Mouse (Mus musculus) liver, adult 2 months (tissue): Measurements from ENCODE around the gene Apba2.

Experiments
- CTCF ChIP-seq: fragments of 200-500 bp; IDR thresholded peaks from 2 replicates; pipeline ENCODE4 v1.5.1; 2011; ENCODE audit warnings: low read depth, low read length, control low read depth
- POLR2A ChIP-seq: fragments of 200-500 bp; IDR thresholded peaks from 2 replicates; pipeline ENCODE4 v1.6.1; 2011; ENCODE audit warnings: low read length, control low read depth; ENCODE audit not compliant: insufficient read depth; ENCODE audit errors: extremely low read depth

DNA sequence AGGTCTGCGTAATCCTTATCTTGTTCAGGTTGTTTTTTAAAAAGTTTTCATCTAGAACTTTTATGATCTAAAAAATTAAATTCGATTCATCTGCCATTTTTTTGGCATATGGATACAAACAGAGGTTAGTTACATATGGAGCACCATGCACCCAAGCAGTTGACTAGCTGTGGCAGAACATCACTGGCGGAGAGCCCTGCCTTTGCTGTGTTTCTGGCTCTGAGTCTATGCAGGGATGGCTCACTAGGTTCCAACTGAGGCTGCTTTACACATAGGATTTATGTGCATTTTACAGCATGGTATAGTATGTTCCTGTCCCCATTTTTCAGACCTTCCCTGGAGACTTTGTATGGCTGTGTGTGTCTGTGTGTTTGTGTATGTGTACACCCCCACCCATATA lies 221.8 kb downstream of the Apba2 start:
- TF ChIP-seq CTCF (no peak), POLR2A (no peak)
